Mouse (Mus musculus) thymus, postnatal 14 days (tissue): ENCODE measurements around the gene Clic3.

Experiments used
- DNase-seq: peaks from one replicate; pipeline ENCODE4 v3.0.0; 2021

Clic3 gene

GRCm38 (mm10) chr2:25450853-25451647, 5.6 kb upstream of the Clic3 start:
- no peak for DNase-seq

DNA sequence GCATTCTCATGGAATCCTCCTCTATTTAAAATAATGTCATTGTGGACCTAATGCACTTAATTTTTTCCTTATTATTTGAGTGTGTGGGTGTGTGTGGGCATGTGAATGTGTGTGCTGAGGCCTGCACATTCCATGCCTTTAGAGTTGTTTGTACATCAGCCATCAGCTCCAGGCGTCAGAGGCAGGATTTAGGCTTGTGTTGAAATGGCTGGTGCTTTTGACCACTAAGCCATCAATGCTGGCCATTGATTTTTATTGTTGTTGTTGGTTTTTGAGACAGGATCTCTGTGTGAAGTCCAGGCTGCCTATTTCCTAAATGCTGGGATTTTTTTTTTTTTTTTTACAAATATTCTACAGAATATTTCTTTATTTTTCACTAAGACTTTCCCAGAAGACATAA, 3.7 kb upstream of the Clic3 start:
- DNase-seq, result no peak

DNA sequence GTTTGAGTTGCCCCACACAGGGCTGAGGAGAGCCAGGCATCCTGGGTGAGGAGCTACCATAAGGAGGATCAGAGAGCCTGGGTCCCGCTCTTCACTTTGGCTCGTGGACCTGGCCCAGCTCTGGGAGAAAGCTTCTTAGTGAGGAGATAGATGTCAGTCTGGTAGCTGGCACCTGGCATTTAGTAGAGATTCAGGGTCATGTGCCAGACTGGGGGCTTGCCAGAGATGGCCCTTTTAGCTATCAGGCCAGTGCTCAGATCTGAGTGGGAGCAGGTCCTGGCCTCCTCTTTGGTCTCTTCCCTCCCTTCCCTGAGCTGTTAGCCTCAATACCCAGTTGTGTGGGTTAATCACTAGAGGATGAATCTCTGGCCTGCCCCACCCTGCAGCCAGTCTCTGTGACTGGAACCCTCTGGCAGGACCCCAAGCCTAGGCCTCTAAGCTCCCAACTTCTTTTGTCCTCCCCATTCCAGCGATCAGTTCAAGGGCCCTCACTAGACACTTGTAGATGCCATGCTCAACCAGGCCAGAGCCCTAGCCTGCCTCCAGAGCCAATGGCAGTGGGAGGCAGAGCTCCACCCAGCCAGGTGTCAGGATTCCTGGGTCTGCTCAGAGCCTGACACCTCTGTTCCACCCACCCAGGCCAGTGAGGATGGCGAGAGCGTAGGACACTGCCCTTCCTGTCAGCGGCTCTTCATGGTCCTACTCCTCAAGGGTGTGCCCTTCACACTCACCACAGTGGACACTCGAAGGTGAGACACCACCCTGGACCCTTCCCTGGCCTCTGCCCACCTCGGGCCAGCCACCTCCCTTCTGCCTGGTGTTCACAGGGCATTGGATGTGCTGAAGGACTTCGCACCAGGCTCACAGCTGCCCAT, 621 bp downstream of the Clic3 start:
- no peak for DNase-seq

GRCm38 (mm10) chr2:25458911-25459310, 2.3 kb downstream of the Clic3 start:
- DNase-seq, result no peak

GRCm38 (mm10) chr2:25460135-25460534, 3.5 kb downstream of the Clic3 start:
- peak; percentile 33 for DNase-seq

- DNase-seq, result peak; percentile 95
These were observed 4.1 kb downstream of the Clic3 start, which contains the start of gene Paxx for GRCm38 (mm10) chr2:25460551-25461309. Gene Paxx, minus strand, starts transcription at chr2:25461094.

- no peak for DNase-seq
These were observed 4.8 kb downstream of the Clic3 start for GRCm38 (mm10) chr2:25461407-25461806.

GRCm38 (mm10) chr2:25463630-25464029, 7.0 kb downstream of the Clic3 start:
- DNase-seq, result no peak

DNA sequence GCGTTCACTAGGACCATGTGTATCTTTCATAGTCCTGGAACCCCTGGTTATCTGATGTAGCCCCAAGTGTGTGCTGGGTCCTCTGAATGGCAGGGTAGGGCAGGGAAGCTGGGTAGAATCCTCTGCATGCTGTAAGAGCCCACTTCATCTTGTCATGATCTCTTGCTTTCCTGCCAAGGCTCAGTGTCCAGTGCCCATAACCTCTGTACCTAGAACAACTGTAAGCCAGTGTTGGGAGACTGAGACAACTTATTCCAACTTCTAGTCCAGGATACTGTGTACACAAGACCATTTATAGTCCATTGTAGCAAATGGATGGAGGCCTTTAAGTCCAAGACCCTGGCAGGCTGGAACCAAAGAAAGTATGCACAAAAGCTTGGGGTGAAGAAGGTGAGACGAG, 8.6 kb downstream of the Clic3 start:
- DNase-seq, result no peak

DNA sequence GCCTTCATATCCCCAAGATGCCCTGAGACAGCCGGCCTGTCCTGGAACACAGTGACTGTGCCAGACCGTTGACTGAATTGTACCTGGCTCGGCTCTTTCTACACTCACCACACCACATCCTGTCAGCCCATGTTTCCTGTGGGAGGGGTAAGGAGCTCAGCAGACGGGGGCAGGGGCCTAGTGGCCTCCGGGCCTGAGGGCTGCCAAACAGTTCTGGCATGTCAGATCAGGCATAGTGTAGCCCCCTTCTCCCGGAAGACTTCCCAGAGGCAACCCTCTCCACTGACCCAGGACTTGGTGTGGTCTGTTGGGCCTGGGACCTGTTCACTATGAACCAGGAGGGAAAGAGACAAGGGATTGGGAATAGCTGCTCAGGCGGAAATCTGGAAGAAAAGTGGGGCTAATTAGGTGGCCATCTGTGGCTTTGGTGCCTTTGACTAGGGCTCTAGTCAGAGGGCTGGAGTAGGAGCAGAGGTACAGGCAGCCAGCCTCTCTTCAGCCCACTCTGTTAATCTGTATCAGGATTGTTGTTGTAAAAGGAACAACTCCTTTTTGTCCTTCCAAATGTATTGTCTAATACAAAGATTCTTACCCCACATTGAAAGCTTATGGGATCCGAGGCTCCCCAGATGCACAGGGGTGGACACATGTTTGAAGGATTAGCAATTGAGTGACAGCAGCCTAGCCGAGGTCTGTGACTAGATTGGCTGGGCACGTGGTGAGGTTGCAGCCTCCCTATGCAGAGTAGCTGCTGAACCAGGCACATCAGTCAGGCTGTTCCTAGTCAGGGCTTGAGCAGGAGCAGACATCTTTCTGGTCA, 9.4 kb downstream of the Clic3 start:
- DNase-seq, result peak; percentile 87

GRCm38 (mm10) chr2:25467606-25468303, 11.1 kb downstream of the Clic3 start:
- DNase-seq, result no peak

DNA sequence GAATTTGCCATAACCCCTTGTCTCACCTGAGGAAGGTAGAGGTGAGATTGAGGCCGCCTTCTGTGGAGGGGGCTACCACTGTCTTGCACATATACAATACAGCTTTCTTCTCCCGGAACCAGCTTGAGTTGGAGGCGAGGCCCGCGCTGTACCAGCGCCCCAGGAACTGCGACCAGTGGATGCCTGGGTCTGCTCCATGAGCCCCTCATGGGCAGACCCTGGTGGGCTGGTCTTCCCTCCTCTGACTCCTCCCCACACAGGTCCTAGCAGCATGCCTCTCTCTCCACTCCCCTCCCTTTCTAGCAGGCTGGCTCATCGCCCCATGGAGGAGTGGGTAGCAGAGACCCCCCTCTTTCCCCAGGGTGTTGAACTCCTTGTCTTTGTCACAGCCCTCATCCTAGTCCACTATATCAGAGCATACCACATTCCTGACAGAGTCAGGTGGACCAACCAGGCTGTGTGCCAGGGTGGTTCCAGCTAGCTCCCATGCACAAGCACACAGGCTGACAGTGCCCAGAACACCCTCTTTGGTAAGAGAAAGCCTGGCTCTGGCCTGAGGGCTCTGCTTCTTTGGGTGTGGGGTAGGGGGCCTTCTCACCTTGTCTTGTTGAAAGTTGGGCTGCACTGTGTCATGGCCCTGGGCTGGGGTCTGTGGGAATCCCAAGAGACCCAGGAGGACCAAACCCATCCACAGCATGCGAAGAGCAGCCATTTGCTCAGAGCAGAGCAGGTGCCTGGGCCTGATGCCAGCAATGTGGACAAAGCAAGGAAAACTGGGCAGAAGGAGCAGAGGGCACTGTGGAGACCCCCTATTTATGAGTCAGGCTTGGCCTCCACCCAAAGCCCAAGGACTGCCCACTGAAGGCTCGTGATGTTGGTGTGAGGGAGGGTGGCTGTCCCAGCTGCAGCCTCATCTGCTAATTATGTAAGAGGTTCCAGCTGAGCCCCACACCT, 12.6 kb downstream of the Clic3 start:
- DNase-seq, result no peak

GRCm38 (mm10) chr2:25469969-25470368, 13.3 kb downstream of the Clic3 start, which contains the start of gene Ptgds:
Gene Ptgds, minus strand, starts transcription at chr2:25470046.
- DNase-seq, result no peak

DNA sequence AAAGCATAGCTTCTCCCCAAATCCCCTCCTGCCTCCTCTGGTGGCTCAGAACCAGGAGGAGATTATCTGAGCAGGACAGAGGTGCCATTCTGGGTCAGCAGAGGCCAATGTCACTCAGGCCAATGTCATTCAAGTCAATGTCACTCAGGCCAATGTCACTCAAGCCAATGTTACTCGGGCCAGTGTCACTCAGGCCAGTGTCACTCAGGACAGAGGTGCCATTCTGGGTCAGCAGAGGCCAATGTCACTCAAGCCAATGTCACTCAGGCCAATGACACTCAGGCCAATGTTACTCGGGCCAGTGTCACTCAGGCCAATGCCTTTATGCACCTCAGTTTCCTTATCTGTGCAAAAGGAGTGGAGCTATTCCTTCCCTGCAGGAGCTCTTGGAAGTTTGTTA, 15.9 kb downstream of the Clic3 start:
- DNase-seq, result no peak

DNA sequence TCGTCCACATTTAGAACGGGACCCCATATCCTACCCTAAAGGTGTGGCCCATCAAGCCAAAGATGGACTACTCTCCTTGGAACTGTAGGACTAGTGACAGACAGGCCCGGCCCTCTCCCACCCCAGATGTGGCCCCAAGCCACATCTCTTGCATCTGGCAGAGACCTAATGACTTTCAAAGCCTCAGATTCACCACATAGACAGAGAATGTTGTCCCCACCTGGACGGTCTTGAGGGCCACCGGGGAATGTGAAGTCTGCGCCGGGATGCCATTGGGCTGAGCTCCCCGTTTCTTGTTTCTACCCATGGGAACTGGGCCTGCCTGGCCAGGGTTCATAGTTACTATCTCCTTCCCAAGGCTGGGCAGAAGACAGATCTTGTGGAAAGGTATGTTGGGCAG, 20.9 kb downstream of the Clic3 start:
- no peak for DNase-seq

- DNase-seq, result no peak
These were observed 21.5 kb downstream of the Clic3 start for GRCm38 (mm10) chr2:25477967-25478675.

GRCm38 (mm10) chr2:25479551-25480311, 23.1 kb downstream of the Clic3 start:
- no peak for DNase-seq

- DNase-seq, result no peak
These were observed 23.9 kb downstream of the Clic3 start for GRCm38 (mm10) chr2:25480541-25480940.

- peak; percentile 81 for DNase-seq
These were observed 26.3 kb downstream of the Clic3 start for GRCm38 (mm10) chr2:25482969-25483368.
